Mouse (Mus musculus) heart, adult 2 months (tissue): ENCODE results near the gene Mfsd2b.
"Not testable (repeated sequence)": the region's sequence is repeated elsewhere in the genome, so short reads cannot be mapped to it uniquely, and the experiment has no call there.

Experiments
- CTCF ChIP-seq: fragments of 200-600 bp; IDR thresholded peaks from 2 replicates; pipeline ENCODE4 v1.8.1; 2022; ENCODE audit warnings: antibody characterized with exemption, mild to moderate bottlenecking, moderate library complexity
- POLR2A ChIP-seq: fragments of 200-500 bp; IDR thresholded peaks from 2 replicates; pipeline ENCODE4 v1.6.1; 2011; ENCODE audit warnings: mild to moderate bottlenecking, low read depth, low read length, control low read depth; ENCODE audit not compliant: insufficient read depth

DNA sequence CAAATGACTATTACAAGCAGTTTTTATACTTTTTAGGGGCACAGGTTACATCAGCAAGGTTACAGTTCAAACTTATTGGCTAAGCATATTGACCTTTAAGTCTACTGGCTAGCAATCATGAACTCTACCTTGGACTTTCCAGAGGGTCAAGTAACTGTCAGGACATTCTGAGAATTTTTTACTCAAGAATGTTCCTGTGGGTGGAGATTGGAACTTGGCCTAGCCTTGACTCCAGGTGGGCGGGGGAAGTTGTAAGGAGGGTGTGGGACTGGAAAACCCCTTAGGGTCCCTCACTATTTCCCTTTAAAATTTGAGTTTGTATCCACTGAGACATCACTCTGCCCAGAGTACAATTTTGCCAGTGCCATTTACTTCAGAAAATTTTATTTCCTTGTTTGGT is 36.3 kb upstream of the Mfsd2b start:
- TF ChIP-seq POLR2A, CTCF: not testable (repeated sequence)
